Mouse (Mus musculus) intestine, postnatal 0 days (tissue): Measurements from ENCODE around the gene Taco1. TPM values are rescaled to one million over a fixed set of nuclear protein-coding genes. Genes with fewer than 3 reads are reported as not detected.

Experiments
- ATAC-seq: fragments of 200-750 bp; cut with Nextera tagmentation; 2 replicates; pipeline ENCODE4 v1.8.0; 2017; ENCODE audit warnings: mild to moderate bottlenecking, moderate TSS enrichment, moderate library complexity
- H3K27ac ChIP-seq: fragments of 300-500 bp; sonication (generic); 2 replicates; pipeline ENCODE4 v1.5.1; 2014; ENCODE audit warnings: mild to moderate bottlenecking, low read depth, low read length, moderate library complexity
- H3K27me3 ChIP-seq: fragments of 300-500 bp; sonication (generic); replicated peaks from 2 replicates; pipeline ENCODE4 v1.6.1; 2014; ENCODE audit warnings: low read length, mixed read lengths; ENCODE audit not compliant: control insufficient read depth, insufficient read depth
- H3K36me3 ChIP-seq: fragments of 300-500 bp; sonication (generic); 2 replicates; pipeline ENCODE4 v1.6.1; 2014; ENCODE audit warnings: mild to moderate bottlenecking, moderate library complexity; ENCODE audit not compliant: control insufficient read depth, insufficient read depth
- H3K4me1 ChIP-seq: fragments of 300-500 bp; sonication (generic); replicated peaks from 2 replicates; pipeline ENCODE4 v1.6.1; 2014; ENCODE audit warnings: antibody characterized with exemption, low read length, mixed read lengths; ENCODE audit not compliant: control insufficient read depth, insufficient read depth
- H3K4me2 ChIP-seq: fragments of 300-500 bp; sonication (generic); replicated peaks from 2 replicates; pipeline ENCODE4 v1.6.1; 2014; ENCODE audit warnings: low read depth, mild to moderate bottlenecking, moderate library complexity
- H3K4me3 ChIP-seq: fragments of 300-500 bp; sonication (generic); 2 replicates; pipeline ENCODE4 v1.5.1; 2014; ENCODE audit warnings: low read depth, low read length
- H3K9ac ChIP-seq: fragments of 300-500 bp; sonication (generic); 2 replicates; pipeline ENCODE4 v1.6.1; 2014; ENCODE audit warnings: mild to moderate bottlenecking, low read depth, low read length
- H3K9me3 ChIP-seq: fragments of 300-500 bp; sonication (generic); 2 replicates; pipeline ENCODE4 v1.6.1; 2016; ENCODE audit warnings: mixed run types; ENCODE audit not compliant: control insufficient read depth
- CTCF ChIP-seq: sonication (generic); IDR thresholded peaks from 2 replicates; pipeline ENCODE4 v1.5.1; 2016; ENCODE audit warnings: low read depth, mild to moderate bottlenecking, control low read depth, antibody characterized with exemption, moderate library complexity
- WGBS: fragments of 180-500 bp; shearing (Covaris S2); extraction: QIAGEN DNeasy Blood & Tissue Kit; methylation state at CpG from one replicate; pipeline ENCODE4 v1.1.7; 2014; 5-methylcytosine and 5-hydroxymethylcytosine counted together
- polyA plus RNA-seq: library from polyadenylated mRNA; unstranded; fragments of >200 nt; fragmentation: Nextera tagmentation; extraction: Ambion mirVana; gene quantifications from 2 replicates; pipeline ENCODE4 v1.2.1, GENCODE M21; 2015

The Taco1 gene
- polyA plus RNA-seq, 1 experiment from 2014 or later, result 9.0 TPM

- H3K9me3 ChIP-seq, result no peaks in the 10 kb centered on the region
- H3K4me2 ChIP-seq, result no peak overlapping the region
- H3K36me3 ChIP-seq, result peaks cover 34% of the 10 kb centered on the region
- no peaks in the 10 kb centered on the region for H3K27me3 ChIP-seq
- TF ChIP-seq CTCF, result no peak
- no peak for ATAC-seq
- H3K4me3 ChIP-seq, result no peak overlapping the region
- no peaks in the 10 kb centered on the region for H3K4me1 ChIP-seq
- no peak overlapping the region for H3K9ac ChIP-seq
- WGBS, result 98% methylated on average over 3 of the region's 3 CpGs
- no peak overlapping the region for H3K27ac ChIP-seq
These were observed 20.1 kb upstream of the Taco1 start for GRCm38 (mm10) chr11:106045780-106046179.

- H3K27me3 ChIP-seq, result no peaks in the 10 kb centered on the region
- H3K4me1 ChIP-seq, result no peaks in the 10 kb centered on the region
- no peak for TF ChIP-seq CTCF
- no peak overlapping the region for H3K4me3 ChIP-seq
- 78% methylated on average over 9 of the region's 9 CpGs for WGBS
- no peak overlapping the region for H3K4me2 ChIP-seq
- no peak for ATAC-seq
- H3K36me3 ChIP-seq, result peaks cover 42% of the 10 kb centered on the region
- H3K27ac ChIP-seq, result 0 out of 2 replicates have a peak overlapping the region, but pooled peaks have one; percentile 5
- no peaks in the 10 kb centered on the region for H3K9me3 ChIP-seq
- H3K9ac ChIP-seq, result no peak overlapping the region
These were observed 19.3 kb upstream of the Taco1 start for GRCm38 (mm10) chr11:106046584-106046983.

- H3K9me3 ChIP-seq, result no peaks in the 10 kb centered on the region
- no peak overlapping the region for H3K9ac ChIP-seq
- no peak for TF ChIP-seq CTCF
- no peak overlapping the region for H3K4me3 ChIP-seq
- H3K4me1 ChIP-seq, result no peaks in the 10 kb centered on the region; the same call in 1 of the 2 replicates
- ATAC-seq, result peak; percentile 37
- peak overlapping the region; percentile 82 for H3K27ac ChIP-seq
- no peaks in the 10 kb centered on the region for H3K27me3 ChIP-seq
- 52% methylated on average over 2 of the region's 2 CpGs for WGBS
- no peak overlapping the region for H3K4me2 ChIP-seq
- peaks cover 79% of the 10 kb centered on the region for H3K36me3 ChIP-seq
These were observed 11.9 kb upstream of the Taco1 start for GRCm38 (mm10) chr11:106053921-106054320.

- no peaks in the 10 kb centered on the region; the same call in 1 of the 2 replicates for H3K4me1 ChIP-seq
- no peaks in the 10 kb centered on the region for H3K27me3 ChIP-seq
- H3K4me3 ChIP-seq, result no peak overlapping the region
- H3K9me3 ChIP-seq, result no peaks in the 10 kb centered on the region
- WGBS, result 92% methylated on average over 8 of the region's 8 CpGs
- peaks cover 78% of the 10 kb centered on the region for H3K36me3 ChIP-seq
- H3K4me2 ChIP-seq, result no peak overlapping the region
- no peak overlapping the region for H3K9ac ChIP-seq
- no peak for TF ChIP-seq CTCF
- ATAC-seq, result no peak
- H3K27ac ChIP-seq, result peak overlapping the region; percentile 82
These were observed 11.3 kb upstream of the Taco1 start for GRCm38 (mm10) chr11:106054600-106054999.

GRCm38 (mm10) chr11:106055341-106055740 is 10.5 kb upstream of the Taco1 start:
- peak; percentile 59 for ATAC-seq
- Histone ChIP-seq H3K27me3 (no peaks in the 10 kb centered on the region), H3K4me3 (no peak overlapping the region), H3K9me3 (no peaks in the 10 kb centered on the region), H3K4me1 (no peaks in the 10 kb centered on the region; the same call in 1 of the 2 replicates), H3K27ac (peak overlapping the region; percentile 82), H3K36me3 (peaks cover 81% of the 10 kb centered on the region), H3K4me2 (no peak overlapping the region), H3K9ac (no peak overlapping the region)
- TF ChIP-seq CTCF, result no peak
- WGBS, result 58% methylated on average over 6 of the region's 6 CpGs

GRCm38 (mm10) chr11:106056819-106057491 is 8.9 kb upstream of the Taco1 start:
- Histone ChIP-seq H3K4me2 (peak overlapping the region; percentile 24; the same call in 1 of the 2 replicates), H3K27me3 (no peaks in the 10 kb centered on the region), H3K4me3 (no peak overlapping the region), H3K4me1 (no peaks in the 10 kb centered on the region; the same call in 1 of the 2 replicates), H3K9me3 (no peaks in the 10 kb centered on the region), H3K9ac (peak overlapping the region; percentile 17; the same call in 1 of the 2 replicates), H3K27ac (peak overlapping the region; percentile 82), H3K36me3 (peaks cover 70% of the 10 kb centered on the region)
- TF ChIP-seq CTCF, result no peak
- 60% methylated on average over 8 of the region's 8 CpGs for WGBS
- ATAC-seq, result peak; percentile 48
